Mouse (Mus musculus) limb, embryonic 11.5 days (tissue): ENCODE results near the gene Ncs1. TPM values are rescaled to one million over a fixed set of nuclear protein-coding genes. Genes with fewer than 3 reads are reported as not detected.

ENCODE experiments used
- ATAC-seq: fragments of 200-750 bp; cut with Nextera tagmentation; 2 replicates; pipeline ENCODE4 v1.8.0; 2017; ENCODE audit warnings: low read depth; ENCODE audit not compliant: insufficient number of reproducible peaks, low FRiP score, low TSS enrichment
- DNase-seq: peaks from one replicate; pipeline ENCODE4 v3.0.0-alpha.2; 2015; ENCODE audit warnings: low spot score
- H3K27ac ChIP-seq: fragments of 300-500 bp; sonication (generic); replicated peaks from 2 replicates; pipeline ENCODE4 v1.5.1; 2014; ENCODE audit warnings: low read depth, mild to moderate bottlenecking, low read length
- H3K27me3 ChIP-seq: fragments of 300-500 bp; sonication (generic); 2 replicates; pipeline ENCODE4 v1.6.1; 2014; ENCODE audit warnings: mild to moderate bottlenecking, low read length, mixed read lengths; ENCODE audit not compliant: control insufficient read depth, insufficient read depth
- H3K36me3 ChIP-seq: fragments of 300-500 bp; sonication (generic); 2 replicates; pipeline ENCODE4 v1.6.1; 2014; ENCODE audit warnings: mild to moderate bottlenecking, low read length, moderate library complexity, mixed read lengths; ENCODE audit not compliant: control insufficient read depth, insufficient read depth
- H3K4me1 ChIP-seq: fragments of 300-500 bp; sonication (generic); 2 replicates; pipeline ENCODE4 v1.6.1; 2014; ENCODE audit warnings: low read length, mixed read lengths; ENCODE audit not compliant: control insufficient read depth, insufficient read depth
- H3K4me2 ChIP-seq: fragments of 300-500 bp; sonication (generic); 2 replicates; pipeline ENCODE4 v1.6.1; 2014; ENCODE audit warnings: low read depth, mild to moderate bottlenecking, moderate library complexity; ENCODE audit not compliant: severe bottlenecking
- H3K4me3 ChIP-seq: fragments of 300-500 bp; sonication (generic); 2 replicates; pipeline ENCODE4 v1.5.1; 2014; ENCODE audit warnings: low read depth, low read length
- H3K9ac ChIP-seq: fragments of 300-500 bp; sonication (generic); 2 replicates; pipeline ENCODE4 v1.6.1; 2014; ENCODE audit warnings: mild to moderate bottlenecking, low read length
- H3K9me3 ChIP-seq: fragments of 300-500 bp; sonication (generic); 2 replicates; pipeline ENCODE4 v1.6.1; 2016; ENCODE audit warnings: low read length; ENCODE audit not compliant: control insufficient read depth
- WGBS: fragments of 180-500 bp; shearing (Covaris S2); extraction: QIAGEN DNeasy Blood & Tissue Kit; methylation state at CpG from one replicate; pipeline ENCODE4 v1.1.7; 2014; 5-methylcytosine and 5-hydroxymethylcytosine counted together
- polyA plus RNA-seq: library from polyadenylated mRNA; unstranded; fragments of >200 nt; fragmentation: Nextera tagmentation; extraction: Ambion mirVana; gene quantifications from 2 replicates; pipeline ENCODE4 v1.2.1, GENCODE M21; 2014

Gene Ncs1
- polyA plus RNA-seq, 1 experiment from 2014 or later: 59.6 TPM

DNA sequence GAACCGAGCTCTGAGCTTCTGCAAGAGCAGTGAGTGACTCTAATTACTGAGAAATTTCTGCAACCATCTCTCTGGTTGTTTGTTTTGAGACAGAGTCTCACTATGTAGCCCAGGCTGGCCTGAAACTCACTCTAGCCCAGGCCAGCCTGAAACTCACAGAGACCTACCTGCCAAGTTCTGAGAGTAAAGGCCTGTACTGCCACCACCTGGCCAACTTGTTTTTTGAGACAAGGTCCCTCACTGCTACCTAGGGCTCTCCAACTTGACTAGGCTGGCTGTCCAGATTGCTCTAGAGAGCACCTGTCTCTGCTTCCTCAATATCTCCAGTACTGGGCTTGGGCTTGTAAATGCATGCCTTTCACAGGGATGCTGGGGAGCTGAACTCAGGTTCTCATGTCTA, 25.4 kb downstream of the Ncs1 start:
- no peak for DNase-seq
- no peak for ATAC-seq
- Histone ChIP-seq H3K9ac (no peak overlapping the region), H3K4me2 (no peak overlapping the region), H3K9me3 (no peaks in the 10 kb centered on the region), H3K4me1 (peaks cover 6% of the 10 kb centered on the region; the same call in 1 of the 2 replicates), H3K27me3 (no peaks in the 10 kb centered on the region), H3K27ac (no peak overlapping the region), H3K36me3 (no peaks in the 10 kb centered on the region; the same call in none of the 2 replicates), H3K4me3 (no peak overlapping the region)
- WGBS: 85% methylated on average over 1 of the region's 1 CpGs

- Histone ChIP-seq H3K4me1 (no peaks in the 10 kb centered on the region), H3K27ac (no peak overlapping the region), H3K9me3 (no peaks in the 10 kb centered on the region), H3K4me2 (no peak overlapping the region), H3K27me3 (no peaks in the 10 kb centered on the region), H3K36me3 (peaks cover 3% of the 10 kb centered on the region), H3K4me3 (no peak overlapping the region), H3K9ac (no peak overlapping the region)
- no peak for ATAC-seq
- DNase-seq: no peak
- 92% methylated on average over 6 of the region's 6 CpGs for WGBS
Observed at GRCm38 (mm10) chr2:31274993-31275392, 29.4 kb downstream of the Ncs1 start.

- Histone ChIP-seq H3K27me3 (no peaks in the 10 kb centered on the region), H3K4me2 (no peak overlapping the region), H3K9me3 (no peaks in the 10 kb centered on the region), H3K4me1 (no peaks in the 10 kb centered on the region), H3K4me3 (no peak overlapping the region), H3K9ac (no peak overlapping the region), H3K27ac (no peak overlapping the region), H3K36me3 (peaks cover 11% of the 10 kb centered on the region; the same call in 1 of the 2 replicates)
- WGBS: 76% methylated on average over 6 of the region's 6 CpGs
- ATAC-seq: no peak
- DNase-seq: no peak
Observed at GRCm38 (mm10) chr2:31277810-31278209, 32.2 kb downstream of the Ncs1 start.

DNA sequence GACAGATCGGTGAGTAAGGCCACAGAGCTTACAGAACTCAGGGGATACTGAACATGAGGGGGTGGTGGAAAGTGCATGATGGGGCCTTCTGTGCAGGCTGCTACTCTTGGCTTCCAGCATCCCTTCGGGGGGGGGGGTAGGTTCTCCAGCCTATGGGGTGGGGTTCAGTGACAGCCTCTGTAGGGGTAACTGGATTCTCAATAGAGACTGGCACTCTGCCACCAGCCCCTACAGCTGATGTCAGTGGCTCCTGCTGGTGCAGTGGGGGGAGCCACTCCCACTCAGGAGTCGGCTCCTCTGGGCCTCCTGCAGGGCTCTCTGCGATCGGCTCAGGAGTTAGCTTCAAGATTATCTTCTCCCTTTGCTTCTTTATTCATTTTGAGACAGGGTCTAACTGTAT, 32.9 kb downstream of the Ncs1 start:
- Histone ChIP-seq H3K4me2 (no peak overlapping the region), H3K9me3 (no peaks in the 10 kb centered on the region), H3K9ac (no peak overlapping the region), H3K4me1 (no peaks in the 10 kb centered on the region), H3K27ac (no peak overlapping the region), H3K4me3 (no peak overlapping the region), H3K36me3 (peaks cover 11% of the 10 kb centered on the region; the same call in 1 of the 2 replicates), H3K27me3 (no peaks in the 10 kb centered on the region)
- WGBS: 85% methylated on average over 5 of the region's 5 CpGs
- DNase-seq: no peak
- no peak for ATAC-seq

DNA sequence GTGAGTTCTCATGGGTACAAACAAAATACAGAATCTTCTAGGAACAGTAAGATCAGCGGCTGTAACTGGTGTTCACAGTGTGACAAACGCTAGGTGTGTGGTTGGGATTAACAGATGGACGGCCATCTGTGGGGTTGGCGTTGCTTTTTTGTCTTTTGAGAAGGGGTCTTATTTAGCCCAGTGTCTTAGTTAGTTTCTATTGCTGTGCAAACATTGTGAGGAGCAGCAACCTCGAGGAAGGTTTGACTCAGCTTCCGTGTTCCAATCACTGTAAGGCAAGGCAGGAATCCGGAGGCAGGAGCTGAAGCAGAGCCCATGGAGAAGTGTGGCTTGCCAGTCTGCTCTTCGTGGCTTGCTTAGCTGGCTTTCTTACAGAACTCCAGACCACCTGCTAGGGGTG, 35.5 kb downstream of the Ncs1 start:
- WGBS: 89% methylated on average over 8 of the region's 8 CpGs
- no peak for DNase-seq
- Histone ChIP-seq H3K27me3 (no peaks in the 10 kb centered on the region), H3K9ac (no peak overlapping the region), H3K4me3 (no peak overlapping the region), H3K27ac (peak overlapping the region; percentile 21; the same call in 1 of the 2 replicates), H3K9me3 (no peaks in the 10 kb centered on the region), H3K4me1 (no peaks in the 10 kb centered on the region), H3K36me3 (peaks cover 11% of the 10 kb centered on the region; the same call in 1 of the 2 replicates), H3K4me2 (no peak overlapping the region)
- ATAC-seq: no peak

GRCm38 (mm10) chr2:31282266-31282665, 36.6 kb downstream of the Ncs1 start:
- Histone ChIP-seq H3K9me3 (no peaks in the 10 kb centered on the region), H3K27ac (no peak overlapping the region), H3K9ac (no peak overlapping the region), H3K36me3 (peaks cover 11% of the 10 kb centered on the region; the same call in 1 of the 2 replicates), H3K4me3 (no peak overlapping the region), H3K4me1 (no peaks in the 10 kb centered on the region), H3K27me3 (no peaks in the 10 kb centered on the region), H3K4me2 (no peak overlapping the region)
- no peak for DNase-seq
- 62% methylated on average over 7 of the region's 7 CpGs for WGBS
- no peak for ATAC-seq

DNA sequence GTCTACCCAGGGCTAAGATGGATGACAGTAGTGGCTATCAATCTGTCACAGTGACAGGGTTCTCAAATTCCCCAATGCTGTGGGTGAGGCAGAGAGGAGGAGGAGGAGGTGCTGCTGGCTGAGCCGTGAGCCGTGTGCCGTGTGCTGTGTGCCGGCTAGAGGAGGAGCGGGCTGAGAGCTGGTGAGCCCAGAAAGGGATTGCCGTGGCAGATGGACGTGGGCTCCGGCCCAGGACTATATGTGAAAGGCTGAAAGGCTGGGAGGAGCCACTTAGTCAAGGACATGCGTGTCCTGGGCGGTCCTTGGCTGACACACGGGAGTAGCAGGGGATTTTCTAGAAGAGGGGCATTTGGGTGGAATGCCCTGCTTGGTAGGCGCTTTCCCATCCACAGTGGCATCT, 37.3 kb downstream of the Ncs1 start:
- no peak overlapping the region for H3K27ac ChIP-seq
- H3K4me1 ChIP-seq: no peaks in the 10 kb centered on the region
- no peaks in the 10 kb centered on the region for H3K9me3 ChIP-seq
- WGBS: 94% methylated on average over 12 of the region's 12 CpGs
- no peak overlapping the region for H3K4me2 ChIP-seq
- DNase-seq: no peak
- H3K9ac ChIP-seq: no peak overlapping the region
- peaks cover 11% of the 10 kb centered on the region; the same call in 1 of the 2 replicates for H3K36me3 ChIP-seq
- no peak overlapping the region for H3K4me3 ChIP-seq
- ATAC-seq: no peak
- no peaks in the 10 kb centered on the region for H3K27me3 ChIP-seq

- WGBS: 89% methylated on average over 5 of the region's 5 CpGs
- H3K27me3 ChIP-seq: no peaks in the 10 kb centered on the region
- H3K9ac ChIP-seq: no peak overlapping the region
- H3K4me2 ChIP-seq: no peak overlapping the region
- no peaks in the 10 kb centered on the region for H3K4me1 ChIP-seq
- DNase-seq (no peak), ATAC-seq (no peak)
- H3K36me3 ChIP-seq: peaks cover 8% of the 10 kb centered on the region; the same call in 1 of the 2 replicates
- no peaks in the 10 kb centered on the region for H3K9me3 ChIP-seq
- no peak overlapping the region for H3K4me3 ChIP-seq
- no peak overlapping the region for H3K27ac ChIP-seq
Observed at GRCm38 (mm10) chr2:31284531-31284930, 38.9 kb downstream of the Ncs1 start.

- Histone ChIP-seq H3K4me1 (no peaks in the 10 kb centered on the region), H3K27me3 (no peaks in the 10 kb centered on the region), H3K4me2 (no peak overlapping the region), H3K36me3 (no peaks in the 10 kb centered on the region; the same call in none of the 2 replicates), H3K27ac (no peak overlapping the region), H3K9me3 (no peaks in the 10 kb centered on the region), H3K9ac (no peak overlapping the region), H3K4me3 (no peak overlapping the region)
- 12% methylated on average over 6 of the region's 6 CpGs for WGBS
- ATAC-seq (no peak), DNase-seq (peak; percentile 77)
Observed at GRCm38 (mm10) chr2:31291421-31291820, 45.8 kb downstream of the Ncs1 start.
